Mouse (Mus musculus) cerebellum, adult 2 months (tissue): ENCODE results near the gene Nf2.

Experiments
- CTCF ChIP-seq: fragments of 200-500 bp; IDR thresholded peaks from 2 replicates; pipeline ENCODE4 v1.5.1; 2011; ENCODE audit warnings: low read depth, mild to moderate bottlenecking, control low read depth, low read length, moderate library complexity, borderline replicate concordance; ENCODE audit not compliant: insufficient read depth
- POLR2A ChIP-seq: fragments of 200-500 bp; IDR thresholded peaks from 2 replicates; pipeline ENCODE4 v1.6.1; 2011; ENCODE audit warnings: low read length, control low read depth, borderline replicate concordance; ENCODE audit not compliant: insufficient read depth

DNA sequence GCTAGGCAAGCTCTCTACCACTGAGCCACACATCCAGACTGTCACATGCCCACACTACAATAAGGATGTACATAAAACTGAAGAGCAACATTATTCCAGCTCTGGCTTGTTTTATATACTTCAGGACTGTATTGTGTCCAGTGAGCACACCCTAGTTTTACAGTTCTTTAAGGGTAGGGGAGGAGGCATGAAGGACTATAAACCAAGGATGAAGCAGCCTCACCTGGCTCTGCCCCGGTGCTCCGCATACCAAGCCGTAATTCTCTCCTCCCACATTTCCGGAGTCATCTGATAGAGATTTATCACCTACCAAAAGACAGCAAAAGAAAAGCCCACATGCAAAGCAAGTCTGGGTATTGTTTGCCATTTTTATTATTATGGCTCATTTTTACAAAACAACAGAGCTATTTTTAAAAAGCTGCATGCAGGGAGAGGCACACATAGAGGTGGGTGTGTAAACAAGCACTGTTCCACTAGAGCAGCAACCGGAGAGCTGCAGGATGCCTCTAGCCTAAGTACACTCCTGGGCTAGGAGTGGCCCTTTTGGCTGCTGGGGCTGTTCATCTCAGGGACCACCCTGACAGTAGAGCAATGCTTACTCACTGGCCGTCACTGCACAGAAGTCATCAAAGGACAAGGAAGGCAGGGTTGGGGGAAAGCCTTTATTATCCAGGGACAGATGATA is 43.2 kb downstream of the Nf2 start:
- TF ChIP-seq POLR2A (no peak), CTCF (no peak)
